Mouse (Mus musculus): ENCODE measurements around the gene Iscu. TPM values are rescaled to one million over a fixed set of nuclear protein-coding genes. Genes with fewer than 3 reads are reported as not detected.

Gene Iscu
- polyA plus RNA-seq, 1 experiment from 2014 or later: 113 TPM

- Histone ChIP-seq H3K4me3 (replicated peaks) (peak within 1 kb of the TSS; percentile 71), H3K9me3 (no peaks in the 10 kb centered on the region), H3K4me1 (peaks cover 25% of the 10 kb centered on the region), H3K4me2 (peak within 1 kb of the TSS; percentile 86), H3K27ac (peak within 1 kb of the TSS; percentile 96), H3K36me3 (replicated peaks) (peaks cover 29% of the 10 kb centered on the region), H3K27me3 (no peaks in the 10 kb centered on the region), H3K9ac (peak within 1 kb of the TSS; percentile 65)
- under 1% methylated on average over 71 of the region's 71 CpGs for WGBS
- ATAC-seq (ENCODE audit: low FRiP score): peak; percentile 97
Observed at GRCm38 (mm10) chr5:113735345-113736112, 37.0 kb upstream of the Iscu start, which contains the start of gene Ficd. Gene Ficd, plus strand, starts transcription at chr5:113735803.

GRCm38 (mm10) chr5:113736113-113736502, 36.4 kb upstream of the Iscu start:
- Histone ChIP-seq H3K9me3 (no peaks in the 10 kb centered on the region), H3K4me3 (replicated peaks) (peak overlapping the region; percentile 71), H3K36me3 (replicated peaks) (peaks cover 35% of the 10 kb centered on the region), H3K9ac (peak overlapping the region; percentile 65), H3K4me2 (peak overlapping the region; percentile 86), H3K27ac (peak overlapping the region; percentile 96), H3K4me1 (peaks cover 21% of the 10 kb centered on the region), H3K27me3 (no peaks in the 10 kb centered on the region)
- ATAC-seq (ENCODE audit: low FRiP score): peak; percentile 36; the same call in 1 of the 2 replicates
- WGBS: 6% methylated on average over 10 of the region's 10 CpGs

GRCm38 (mm10) chr5:113736522-113737164, 35.9 kb upstream of the Iscu start:
- Histone ChIP-seq H3K27me3 (no peaks in the 10 kb centered on the region), H3K4me1 (peaks cover 21% of the 10 kb centered on the region), H3K9ac (peak overlapping the region; percentile 65), H3K9me3 (no peaks in the 10 kb centered on the region), H3K4me3 (replicated peaks) (peak overlapping the region; percentile 71), H3K27ac (peak overlapping the region; percentile 96; the same call in 1 of the 2 replicates), H3K4me2 (peak overlapping the region; percentile 86), H3K36me3 (replicated peaks) (peaks cover 41% of the 10 kb centered on the region)
- 49% methylated on average over 15 of the region's 15 CpGs for WGBS
- ATAC-seq (ENCODE audit: low FRiP score): no peak

- no peaks in the 10 kb centered on the region for H3K27me3 ChIP-seq
- H3K9me3 ChIP-seq: no peaks in the 10 kb centered on the region
- H3K4me3 ChIP-seq (replicated peaks): 0 out of 2 replicates have a peak overlapping the region, but pooled peaks have one; percentile 4
- WGBS: 94% methylated on average over 11 of the region's 11 CpGs
- ATAC-seq (ENCODE audit: low FRiP score): no peak
- H3K36me3 ChIP-seq (replicated peaks): peaks cover 51% of the 10 kb centered on the region
- H3K9ac ChIP-seq: no peak overlapping the region
- H3K4me2 ChIP-seq: no peak overlapping the region
- no peak overlapping the region for H3K27ac ChIP-seq
- H3K4me1 ChIP-seq: peaks cover 21% of the 10 kb centered on the region
Observed at GRCm38 (mm10) chr5:113737607-113738237, 34.8 kb upstream of the Iscu start.

- no peaks in the 10 kb centered on the region for H3K4me1 ChIP-seq
- H3K9ac ChIP-seq: no peak overlapping the region
- H3K9me3 ChIP-seq: peaks cover 4% of the 10 kb centered on the region; the same call in 1 of the 2 replicates
- H3K4me2 ChIP-seq: no peak overlapping the region
- H3K27me3 ChIP-seq: no peaks in the 10 kb centered on the region
- peaks cover 100% of the 10 kb centered on the region for H3K36me3 ChIP-seq (replicated peaks)
- no peak overlapping the region for H3K27ac ChIP-seq
- 95% methylated on average over 5 of the region's 5 CpGs for WGBS
- no peak overlapping the region for H3K4me3 ChIP-seq (replicated peaks)
- ATAC-seq (ENCODE audit: low FRiP score): no peak
Observed at GRCm38 (mm10) chr5:113747629-113748028, 24.9 kb upstream of the Iscu start.

GRCm38 (mm10) chr5:113748556-113749331, 23.8 kb upstream of the Iscu start:
- ATAC-seq (ENCODE audit: low FRiP score): no peak
- H3K27me3 ChIP-seq: no peaks in the 10 kb centered on the region
- no peak overlapping the region for H3K4me3 ChIP-seq (replicated peaks)
- H3K4me2 ChIP-seq: no peak overlapping the region
- H3K9me3 ChIP-seq: peaks cover 4% of the 10 kb centered on the region; the same call in 1 of the 2 replicates
- no peak overlapping the region for H3K9ac ChIP-seq
- no peaks in the 10 kb centered on the region for H3K4me1 ChIP-seq
- 91% methylated on average over 13 of the region's 13 CpGs for WGBS
- no peak overlapping the region for H3K27ac ChIP-seq
- peaks cover 100% of the 10 kb centered on the region for H3K36me3 ChIP-seq (replicated peaks)

GRCm38 (mm10) chr5:113751521-113752157, 20.9 kb upstream of the Iscu start:
- no peak overlapping the region for H3K4me3 ChIP-seq (replicated peaks)
- H3K9me3 ChIP-seq: no peaks in the 10 kb centered on the region
- H3K27me3 ChIP-seq: no peaks in the 10 kb centered on the region
- no peak for ATAC-seq (ENCODE audit: low FRiP score)
- no peak overlapping the region for H3K27ac ChIP-seq
- H3K9ac ChIP-seq: no peak overlapping the region
- no peaks in the 10 kb centered on the region for H3K4me1 ChIP-seq
- 89% methylated on average over 9 of the region's 9 CpGs for WGBS
- no peak overlapping the region for H3K4me2 ChIP-seq
- H3K36me3 ChIP-seq (replicated peaks): peaks cover 100% of the 10 kb centered on the region

GRCm38 (mm10) chr5:113755347-113756030, 17.1 kb upstream of the Iscu start:
- no peaks in the 10 kb centered on the region for H3K9me3 ChIP-seq
- H3K27ac ChIP-seq: no peak overlapping the region
- H3K36me3 ChIP-seq (replicated peaks): peaks cover 99% of the 10 kb centered on the region
- WGBS: 91% methylated on average over 15 of the region's 15 CpGs
- no peak overlapping the region for H3K4me3 ChIP-seq (replicated peaks)
- H3K4me2 ChIP-seq: no peak overlapping the region
- no peak overlapping the region for H3K9ac ChIP-seq
- ATAC-seq (ENCODE audit: low FRiP score): no peak
- H3K4me1 ChIP-seq: no peaks in the 10 kb centered on the region
- no peaks in the 10 kb centered on the region for H3K27me3 ChIP-seq

GRCm38 (mm10) chr5:113761585-113761984, 11.0 kb upstream of the Iscu start:
- no peak overlapping the region for H3K27ac ChIP-seq
- H3K9me3 ChIP-seq: no peaks in the 10 kb centered on the region
- H3K9ac ChIP-seq: no peak overlapping the region
- no peaks in the 10 kb centered on the region for H3K4me1 ChIP-seq
- no peak overlapping the region for H3K4me2 ChIP-seq
- ATAC-seq (ENCODE audit: low FRiP score): no peak
- peaks cover 90% of the 10 kb centered on the region for H3K36me3 ChIP-seq (replicated peaks)
- no peaks in the 10 kb centered on the region for H3K27me3 ChIP-seq
- no peak overlapping the region for H3K4me3 ChIP-seq (replicated peaks)
- 94% methylated on average over 2 of the region's 2 CpGs for WGBS

GRCm38 (mm10) chr5:113764426-113764825, 8.1 kb upstream of the Iscu start:
- Histone ChIP-seq H3K27ac (no peak overlapping the region), H3K36me3 (replicated peaks) (peaks cover 80% of the 10 kb centered on the region)
- no peak for ATAC-seq (ENCODE audit: low FRiP score)

More at GRCm38 (mm10) chr5:113764426-113764825, 8.1 kb upstream of the Iscu start:
- Histone ChIP-seq H3K4me1 (peaks cover 9% of the 10 kb centered on the region), H3K27me3 (no peaks in the 10 kb centered on the region), H3K9me3 (no peaks in the 10 kb centered on the region), H3K4me2 (no peak overlapping the region), H3K4me3 (replicated peaks) (no peak overlapping the region), H3K9ac (no peak overlapping the region)
- WGBS: 95% methylated on average over 7 of the region's 7 CpGs

Measured in forebrain, embryonic 12.5 days (tissue).